Mouse (Mus musculus) neutrophil, adult 5-6 weeks (primary cell): Measurements from ENCODE around the gene Tk1. TPM values are rescaled to one million over a fixed set of nuclear protein-coding genes. Genes with fewer than 3 reads are reported as not detected.
A peak's percentile ranks its signal among the peaks of the same experiment; 100 is the strongest.
"Not testable (repeated sequence)": the region's sequence is repeated elsewhere in the genome, so short reads cannot be mapped to it uniquely, and the experiment has no call there.

ENCODE experiments used
- ATAC-seq: fragments of 151-379, 151-347 bp; 2 replicates; pipeline ENCODE4 v1.8.0; 2017; ENCODE audit warnings: mild to moderate bottlenecking, moderate TSS enrichment; ENCODE audit not compliant: insufficient number of reproducible peaks, poor library complexity, low FRiP score, severe bottlenecking; ENCODE audit errors: extremely low read depth
- total RNA-seq: library from RNA; stranded (forward); fragments of 200-1000 nt; gene quantifications from 2 replicates; pipeline ENCODE4 v1.2.3, GENCODE M21; 2017

Gene Tk1
- total RNA-seq, 1 experiment from 2014 or later, result 9.0 TPM

- ATAC-seq, result 0 out of 2 replicates have a peak, but pooled peaks have one; percentile 7
Measured at GRCm38 (mm10) chr11:117848271-117848984, 22.5 kb upstream of the Tk1 start.

DNA sequence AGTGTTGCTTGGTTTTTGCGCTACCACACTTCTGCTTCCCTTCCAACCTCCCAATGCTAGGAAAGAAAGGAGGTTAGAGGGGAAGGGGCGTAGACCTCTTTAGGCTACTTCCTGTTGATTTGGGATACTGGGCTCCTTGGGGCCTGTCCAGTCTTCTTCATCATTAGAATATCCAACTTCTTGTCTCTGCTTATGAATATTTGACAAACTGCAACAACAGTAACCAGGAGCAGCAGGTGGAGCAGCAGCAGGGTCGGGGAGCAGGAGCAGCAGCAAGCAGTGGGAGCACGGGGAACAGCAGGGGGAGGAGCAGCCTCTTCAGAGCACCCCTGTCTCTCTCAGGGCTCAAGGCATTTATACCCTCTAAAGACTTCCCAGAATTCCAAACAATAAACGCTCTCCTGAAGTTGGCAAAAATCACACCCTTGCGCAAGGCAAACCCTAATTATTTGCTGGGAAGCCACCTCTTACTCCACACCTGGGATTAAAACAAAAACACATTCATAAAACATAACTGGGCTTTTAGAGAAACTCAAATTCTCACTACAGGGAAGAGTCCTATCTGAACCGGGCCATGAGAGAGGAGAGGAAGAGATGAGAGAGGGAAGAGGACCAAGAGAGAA, 21.8 kb upstream of the Tk1 start:
- ATAC-seq, result no peak

DNA sequence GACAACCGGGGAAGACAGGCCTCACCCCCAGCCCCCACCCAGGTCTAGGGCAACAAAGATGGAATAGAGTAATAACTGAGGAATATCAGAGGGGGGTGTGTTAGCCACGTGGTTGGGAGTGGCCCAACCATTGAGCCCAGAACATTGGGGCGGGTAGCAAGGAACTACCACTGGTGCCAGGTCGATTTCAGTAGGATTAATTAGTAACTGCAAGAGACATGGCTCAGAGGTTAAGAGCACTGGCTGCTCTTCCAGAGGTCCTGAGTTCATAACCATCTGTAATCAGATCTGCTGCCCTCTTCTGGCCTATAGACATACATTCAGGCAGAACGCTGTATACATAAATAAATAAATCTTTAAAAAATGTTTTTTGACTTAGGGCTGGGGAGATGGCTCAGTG, 20.7 kb upstream of the Tk1 start:
- ATAC-seq, result no peak

DNA sequence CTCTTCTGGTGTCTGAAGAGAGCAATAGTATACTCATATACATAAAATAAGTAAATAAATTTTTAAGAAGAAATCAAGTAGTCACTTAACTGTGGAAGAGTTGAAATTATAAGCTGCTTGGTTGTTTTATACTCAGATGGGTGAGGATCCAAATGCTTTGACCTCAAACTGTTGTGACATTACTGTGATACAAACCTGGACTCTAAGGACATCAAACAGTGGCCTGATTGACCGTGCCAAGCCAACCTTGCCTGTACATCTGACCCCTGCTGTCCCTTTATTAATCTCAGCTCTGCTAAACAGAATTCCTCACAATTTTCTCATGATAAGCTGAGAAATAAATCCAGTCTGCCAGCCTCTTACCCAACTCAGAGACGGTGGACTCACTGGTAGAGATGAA, 19.8 kb upstream of the Tk1 start:
- no peak for ATAC-seq

- no peak for ATAC-seq
Measured at GRCm38 (mm10) chr11:117844997-117845396, 19.1 kb upstream of the Tk1 start.

GRCm38 (mm10) chr11:117843434-117843833, 17.5 kb upstream of the Tk1 start:
- no peak for ATAC-seq

GRCm38 (mm10) chr11:117840910-117841309, 15.0 kb upstream of the Tk1 start:
- no peak for ATAC-seq

GRCm38 (mm10) chr11:117839021-117839420, 13.1 kb upstream of the Tk1 start:
- no peak for ATAC-seq

DNA sequence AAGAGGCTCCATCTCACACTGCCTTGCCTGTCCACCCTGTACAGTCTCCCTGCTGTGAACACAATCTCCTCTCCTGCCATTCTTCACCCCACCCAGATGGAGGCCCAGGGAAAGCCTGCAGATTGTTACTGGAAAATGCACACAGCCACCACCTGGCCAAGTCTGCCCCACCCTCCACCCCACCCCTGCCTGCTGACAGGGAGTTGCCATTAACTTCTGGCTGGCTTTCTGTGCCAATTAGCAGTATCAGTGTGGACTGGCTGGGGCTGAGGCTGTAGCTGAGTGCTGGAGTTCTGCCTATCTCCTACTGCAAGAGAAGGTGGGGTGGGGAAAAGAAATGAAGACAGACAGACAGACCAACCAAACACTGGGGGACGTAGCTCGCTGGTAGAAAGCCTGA, 12.7 kb upstream of the Tk1 start:
- no peak for ATAC-seq

- ATAC-seq, result no peak
Measured at GRCm38 (mm10) chr11:117836306-117836705, 10.4 kb upstream of the Tk1 start.

DNA sequence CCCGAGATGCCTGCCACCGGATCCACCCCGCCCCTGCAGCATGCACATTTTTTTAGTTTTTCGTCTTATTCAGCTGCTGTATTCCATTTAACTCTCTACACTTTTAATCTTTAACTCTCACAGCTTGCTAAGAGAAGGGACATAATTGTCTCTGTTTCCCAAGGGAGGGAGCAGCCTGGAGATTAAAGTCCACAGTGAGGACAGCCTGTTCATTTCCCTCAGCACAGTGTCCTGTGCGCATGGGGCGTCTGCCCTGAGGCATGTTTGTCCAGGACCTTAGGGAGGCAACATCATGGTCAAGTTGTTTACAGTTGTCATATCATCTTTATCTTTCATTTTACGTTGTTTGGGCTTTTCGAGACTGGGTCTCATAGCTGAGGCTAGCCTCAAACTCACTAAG, 8.2 kb upstream of the Tk1 start:
- ATAC-seq, result no peak

- ATAC-seq, result not testable (repeated sequence)
Measured at GRCm38 (mm10) chr11:117833509-117833908, 7.6 kb upstream of the Tk1 start.

DNA sequence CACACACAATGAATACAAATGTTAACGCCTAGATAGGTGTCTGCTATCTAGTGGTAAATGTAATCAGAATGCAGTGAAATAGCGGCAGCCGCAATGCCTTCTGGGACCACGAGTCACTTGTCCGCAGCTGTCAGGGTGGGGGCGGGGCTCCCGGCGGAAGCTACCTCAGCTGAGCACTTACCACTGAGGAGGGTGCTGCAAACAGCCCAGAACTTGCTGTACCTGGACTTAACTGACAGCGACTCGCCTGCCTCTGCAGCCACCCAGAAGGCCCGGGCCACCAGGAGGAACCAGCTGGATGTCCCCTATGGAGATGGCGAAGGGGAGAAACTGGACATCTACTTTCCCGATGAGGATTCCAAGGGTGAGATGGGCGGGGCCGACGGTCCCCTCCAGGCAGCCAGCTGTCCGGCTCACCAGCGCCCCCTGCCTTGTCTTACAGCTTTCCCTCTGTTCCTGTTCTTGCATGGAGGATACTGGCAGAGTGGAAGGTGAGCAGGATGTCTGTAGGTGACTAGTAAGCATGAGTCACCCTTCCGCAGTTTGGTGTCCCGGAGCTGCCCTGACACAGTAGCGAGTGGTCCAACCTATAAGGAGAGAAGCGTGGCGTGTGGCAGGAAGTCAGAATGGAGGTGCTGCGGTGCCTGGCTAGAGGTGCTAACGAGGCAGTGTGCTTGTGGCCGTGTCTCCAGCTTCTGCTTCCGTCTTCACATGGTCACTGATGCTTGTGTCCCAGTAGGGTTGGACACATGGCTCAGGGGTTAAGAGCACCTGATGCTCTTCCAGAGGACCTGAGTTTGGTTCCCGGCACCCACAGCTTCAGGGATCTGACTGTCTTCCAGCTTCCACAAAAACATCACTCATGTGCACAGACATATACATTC, 6.4 kb upstream of the Tk1 start:
- peak; percentile 78 for ATAC-seq

GRCm38 (mm10) chr11:117830401-117830800, 4.5 kb upstream of the Tk1 start:
- no peak for ATAC-seq

DNA sequence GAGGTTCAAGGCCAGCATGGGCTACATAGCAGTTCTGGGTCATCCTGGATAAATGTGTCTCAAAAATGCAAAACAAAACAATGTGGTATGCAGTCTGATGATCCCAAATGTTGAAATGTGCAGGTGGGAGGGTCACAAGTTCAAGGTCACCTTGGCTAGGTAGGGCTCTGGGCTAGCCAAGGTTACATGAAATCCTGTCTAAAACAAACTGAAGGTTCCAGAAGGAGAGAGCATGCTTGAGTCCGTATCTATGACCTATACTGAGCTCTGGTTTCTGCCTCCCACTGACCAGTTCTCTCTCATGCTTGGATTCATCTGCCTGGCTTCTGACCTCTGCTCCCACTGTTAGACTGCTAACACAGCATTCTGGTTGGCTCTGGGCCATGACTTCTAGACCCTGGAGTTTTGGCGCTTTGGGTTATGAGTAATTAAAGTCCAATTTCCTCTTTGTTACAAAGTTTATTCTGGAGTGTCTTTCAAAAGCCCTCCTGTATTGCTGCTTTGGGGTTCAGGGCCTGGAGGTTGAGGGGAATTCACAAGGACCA, 3.9 kb upstream of the Tk1 start:
- no peak for ATAC-seq

DNA sequence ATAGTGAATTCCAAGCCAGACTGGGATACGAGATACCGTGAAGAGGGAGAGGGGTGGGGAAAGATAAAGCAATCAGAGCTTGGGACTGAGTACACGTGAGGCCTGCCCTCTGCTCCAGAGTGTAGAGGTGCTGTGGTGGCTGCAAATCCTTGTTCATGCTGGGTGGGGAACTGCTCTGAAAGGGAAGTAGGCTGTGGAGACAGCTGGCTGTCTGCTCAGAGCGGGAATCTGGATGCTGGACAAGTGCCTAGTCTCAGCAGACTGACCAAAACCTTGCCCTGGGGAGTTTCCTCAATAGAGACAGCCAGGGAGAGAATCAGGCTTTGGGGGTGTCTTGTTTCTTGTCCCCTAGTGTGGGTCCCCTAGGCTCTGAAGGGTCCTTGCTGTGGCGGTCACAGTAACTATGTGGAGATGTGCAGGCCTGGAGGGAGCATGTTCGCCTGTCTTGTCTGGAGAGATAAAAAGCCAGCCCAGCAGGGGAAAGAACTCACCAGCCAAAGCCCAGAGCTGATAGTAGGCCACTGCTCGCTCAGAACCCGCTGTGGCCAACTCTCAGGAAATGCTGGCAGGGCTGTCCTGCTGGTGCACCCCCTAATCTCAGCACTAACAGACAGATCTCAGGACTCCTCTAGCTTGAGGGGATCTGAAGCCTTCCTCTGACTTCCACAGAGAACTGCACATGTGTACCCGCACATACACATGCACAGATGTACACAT, 3.2 kb upstream of the Tk1 start:
- ATAC-seq, result no peak

DNA sequence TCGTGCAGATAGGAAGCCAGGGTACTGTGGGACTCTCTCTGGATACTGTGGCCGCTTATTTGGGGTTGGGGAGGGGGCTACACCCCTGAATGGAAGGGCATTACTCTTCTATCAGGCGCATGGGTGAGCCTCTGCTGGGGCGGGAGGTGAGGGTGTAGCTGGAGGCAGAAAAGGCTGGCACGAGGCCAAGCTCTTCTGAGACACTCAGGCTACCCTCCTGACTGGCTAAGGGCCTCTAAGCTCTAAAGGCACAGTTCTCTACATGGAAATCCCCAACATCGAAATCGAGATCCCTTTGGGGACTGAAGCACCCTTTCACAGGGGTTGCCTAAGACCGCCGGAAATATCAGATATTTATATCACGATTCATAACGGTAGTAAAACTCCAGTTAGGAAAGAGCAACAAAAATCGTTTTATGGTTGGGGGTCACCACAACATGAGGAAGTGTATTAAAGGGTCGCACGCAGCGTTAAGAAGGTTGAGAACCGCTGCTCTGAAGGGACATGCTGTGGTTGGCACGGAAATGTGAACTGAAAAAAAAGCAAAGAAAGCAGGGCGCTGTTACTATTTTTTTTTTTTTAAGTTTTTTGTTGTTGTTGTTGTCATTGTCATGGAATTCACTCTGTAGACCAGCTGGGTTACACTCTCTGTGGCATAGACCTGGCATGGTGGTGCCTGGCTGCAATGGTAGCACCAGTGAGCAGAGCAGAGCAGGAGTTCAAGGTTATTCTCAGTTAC, 2.4 kb upstream of the Tk1 start:
- ATAC-seq, result peak; percentile 23

DNA sequence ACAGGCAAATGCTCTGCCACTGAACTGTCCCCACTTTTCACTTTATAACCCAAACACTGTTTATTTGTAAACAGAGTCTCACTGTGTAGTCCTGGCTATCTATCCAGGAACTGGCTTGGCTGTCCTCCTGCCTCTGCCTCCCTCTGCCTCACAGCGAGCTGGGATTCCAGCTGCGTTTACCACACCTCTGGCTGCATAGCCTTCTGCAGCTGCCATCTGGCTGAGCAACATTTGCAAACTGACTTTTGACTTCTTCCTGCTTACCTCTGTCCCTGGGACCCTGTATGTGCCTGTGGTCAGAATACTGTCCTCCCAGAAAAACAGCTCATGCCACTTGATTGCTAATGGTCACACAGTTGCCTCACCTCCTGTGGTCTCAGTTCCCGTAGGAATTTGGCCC, 1.5 kb upstream of the Tk1 start:
- no peak for ATAC-seq
